Mouse (Mus musculus) embryonic facial prominence, embryonic 11.5 days (tissue): ENCODE measurements at regions not wholly inside any gene's neighbourhood (a gene's known extent, or its start where the extent isn't known, plus 50 kb on each side); places are given as distances from the start of the nearest gene placed in this dataset.

ENCODE experiments used
- ATAC-seq: fragments of 200-750 bp; cut with Nextera tagmentation; replicated peaks from 2 replicates; pipeline ENCODE4 v1.8.0; 2017; ENCODE audit warnings: low read depth; ENCODE audit not compliant: insufficient number of reproducible peaks, low FRiP score, low TSS enrichment
- DNase-seq: peaks from one replicate; pipeline ENCODE4 v3.0.0-alpha.2; 2015; ENCODE audit warnings: low spot score
- H3K27ac ChIP-seq: fragments of 300-500 bp; sonication (generic); replicated peaks from 2 replicates; pipeline ENCODE4 v1.5.1; 2014; ENCODE audit warnings: mild to moderate bottlenecking, low read depth, low read length, control low read depth
- H3K27me3 ChIP-seq: fragments of 300-500 bp; sonication (generic); 2 replicates; pipeline ENCODE4 v1.6.1; 2014; ENCODE audit warnings: mild to moderate bottlenecking, low read length, moderate library complexity, mixed read lengths; ENCODE audit not compliant: control insufficient read depth, insufficient read depth
- H3K36me3 ChIP-seq: fragments of 300-500 bp; sonication (generic); replicated peaks from 2 replicates; pipeline ENCODE4 v1.6.1; 2014; ENCODE audit warnings: low read depth, mild to moderate bottlenecking, low read length, moderate library complexity, mixed read lengths; ENCODE audit not compliant: control insufficient read depth, insufficient read depth
- H3K4me1 ChIP-seq: fragments of 300-500 bp; sonication (generic); 2 replicates; pipeline ENCODE4 v1.6.1; 2014; ENCODE audit warnings: low read length, mixed read lengths; ENCODE audit not compliant: control insufficient read depth, insufficient read depth
- H3K4me2 ChIP-seq: fragments of 300-500 bp; sonication (generic); 2 replicates; pipeline ENCODE4 v1.6.1; 2014; ENCODE audit warnings: low read depth, mild to moderate bottlenecking, control low read depth, low read length, moderate library complexity
- H3K4me3 ChIP-seq: fragments of 300-500 bp; sonication (generic); 2 replicates; pipeline ENCODE4 v1.5.1; 2014; ENCODE audit warnings: low read depth, low read length, control low read depth
- H3K9ac ChIP-seq: fragments of 300-500 bp; sonication (generic); replicated peaks from 2 replicates; pipeline ENCODE4 v1.6.1; 2014; ENCODE audit warnings: mild to moderate bottlenecking, control low read depth, low read length
- H3K9me3 ChIP-seq: fragments of 300-500 bp; sonication (generic); replicated peaks from 2 replicates; pipeline ENCODE4 v1.6.1; 2016; ENCODE audit warnings: mild to moderate bottlenecking, low read length, inconsistent platforms, mixed read lengths; ENCODE audit not compliant: control insufficient read depth
- WGBS: fragments of 180-500 bp; shearing (Covaris S2); extraction: QIAGEN DNeasy Blood & Tissue Kit; methylation state at CpG from one replicate; pipeline ENCODE4 v1.1.7; 2014; 5-methylcytosine and 5-hydroxymethylcytosine counted together

- no peak for ATAC-seq
- no peak for DNase-seq
- Histone ChIP-seq H3K36me3 (no peaks in the 10 kb centered on the region), H3K9me3 (no peaks in the 10 kb centered on the region), H3K9ac (no peak overlapping the region), H3K27ac (no peak overlapping the region), H3K4me2 (no peak overlapping the region), H3K27me3 (no peaks in the 10 kb centered on the region), H3K4me3 (no peak overlapping the region), H3K4me1 (peaks cover 4% of the 10 kb centered on the region)
- 66% methylated on average over 7 of the region's 7 CpGs for WGBS
Observed at GRCm38 (mm10) chr14:67574346-67574949, 1565.4 kb upstream of the Gulo start.

GRCm38 (mm10) chr14:67573451-67573995 lies 1564.5 kb upstream of the Gulo start:
- ATAC-seq: no peak
- no peak overlapping the region for H3K4me3 ChIP-seq
- H3K36me3 ChIP-seq: no peaks in the 10 kb centered on the region
- H3K4me1 ChIP-seq: peaks cover 4% of the 10 kb centered on the region
- H3K27me3 ChIP-seq: no peaks in the 10 kb centered on the region
- 31% methylated on average over 12 of the region's 12 CpGs for WGBS
- peak; percentile 79 for DNase-seq
- no peak overlapping the region for H3K4me2 ChIP-seq
- no peak overlapping the region for H3K9ac ChIP-seq
- no peaks in the 10 kb centered on the region for H3K9me3 ChIP-seq
- H3K27ac ChIP-seq: no peak overlapping the region

GRCm38 (mm10) chr14:67569744-67570322 lies 1560.8 kb upstream of the Gulo start:
- Histone ChIP-seq H3K9ac (no peak overlapping the region), H3K27me3 (0 out of 2 replicates have a peak, but pooled peaks cover 2% of the 10 kb centered on the region), H3K27ac (no peak overlapping the region), H3K9me3 (no peaks in the 10 kb centered on the region), H3K36me3 (no peaks in the 10 kb centered on the region), H3K4me1 (peaks cover 4% of the 10 kb centered on the region), H3K4me2 (no peak overlapping the region), H3K4me3 (no peak overlapping the region)
- WGBS: 33% methylated on average over 17 of the region's 17 CpGs
- ATAC-seq (no peak), DNase-seq (no peak)

- no peak overlapping the region for H3K4me2 ChIP-seq
Observed at GRCm38 (mm10) chr14:67568896-67569743, 1560.1 kb upstream of the Gulo start.

GRCm38 (mm10) chr14:67554897-67555296 lies 1545.9 kb upstream of the Gulo start:
- 90% methylated on average over 7 of the region's 7 CpGs for WGBS
- H3K36me3 ChIP-seq: no peaks in the 10 kb centered on the region
- no peaks in the 10 kb centered on the region for H3K9me3 ChIP-seq
- H3K4me2 ChIP-seq: no peak overlapping the region
- no peaks in the 10 kb centered on the region for H3K27me3 ChIP-seq
- no peak overlapping the region for H3K27ac ChIP-seq
- DNase-seq (no peak), ATAC-seq (no peak)
- no peak overlapping the region for H3K9ac ChIP-seq
- H3K4me1 ChIP-seq: no peaks in the 10 kb centered on the region
- H3K4me3 ChIP-seq: no peak overlapping the region

More at GRCm38 (mm10) chr14:67568896-67569743, 1560.1 kb upstream of the Gulo start:
- H3K4me3 ChIP-seq: no peak overlapping the region
- ATAC-seq: no peak
- H3K36me3 ChIP-seq: no peaks in the 10 kb centered on the region
- H3K4me1 ChIP-seq: peaks cover 4% of the 10 kb centered on the region
- no peak for DNase-seq
- H3K27me3 ChIP-seq: 0 out of 2 replicates have a peak, but pooled peaks cover 2% of the 10 kb centered on the region
- no peak overlapping the region for H3K27ac ChIP-seq
- H3K9me3 ChIP-seq: no peaks in the 10 kb centered on the region
- 31% methylated on average over 22 of the region's 22 CpGs for WGBS
- no peak overlapping the region for H3K9ac ChIP-seq

GRCm38 (mm10) chr14:67550462-67551185 lies 1541.6 kb upstream of the Gulo start:
- 70% methylated on average over 6 of the region's 6 CpGs for WGBS
- no peaks in the 10 kb centered on the region for H3K9me3 ChIP-seq
- H3K27me3 ChIP-seq: no peaks in the 10 kb centered on the region
- H3K4me3 ChIP-seq: no peak overlapping the region
- H3K9ac ChIP-seq: no peak overlapping the region
- no peak overlapping the region for H3K27ac ChIP-seq
- no peaks in the 10 kb centered on the region for H3K36me3 ChIP-seq
- ATAC-seq (no peak), DNase-seq (no peak)
- no peaks in the 10 kb centered on the region for H3K4me1 ChIP-seq
- H3K4me2 ChIP-seq: no peak overlapping the region

GRCm38 (mm10) chr14:67548750-67549149 lies 1539.7 kb upstream of the Gulo start:
- no peak for DNase-seq
- H3K9me3 ChIP-seq: no peaks in the 10 kb centered on the region
- no peaks in the 10 kb centered on the region for H3K27me3 ChIP-seq
- H3K27ac ChIP-seq: no peak overlapping the region
- H3K4me3 ChIP-seq: no peak overlapping the region
- no peak overlapping the region for H3K9ac ChIP-seq
- H3K4me2 ChIP-seq: no peak overlapping the region
- H3K36me3 ChIP-seq: no peaks in the 10 kb centered on the region
- ATAC-seq: no peak
- 82% methylated on average over 6 of the region's 6 CpGs for WGBS
- H3K4me1 ChIP-seq: no peaks in the 10 kb centered on the region
